Mouse (Mus musculus) liver, adult 2 months (tissue): ENCODE measurements around the gene Rpl23a. TPM values are rescaled to one million over a fixed set of nuclear protein-coding genes. Genes with fewer than 3 reads are reported as not detected.

ENCODE experiments used
- DNase-seq: peaks from one replicate; pipeline ENCODE4 v3.0.0-alpha.2; 2011; ENCODE audit warnings: low read depth, low spot score; ENCODE audit errors: extremely low read depth
- H3K27ac ChIP-seq: fragments of 200-500 bp; replicated peaks from 2 replicates; pipeline ENCODE4 v1.5.1; 2012; ENCODE audit warnings: low read depth, mild to moderate bottlenecking, control low read depth, inconsistent platforms, low read length; ENCODE audit not compliant: insufficient read depth
- H3K27me3 ChIP-seq: fragments of 200-500 bp; 2 replicates; pipeline ENCODE4 v1.6.1; 2012; ENCODE audit warnings: mild to moderate bottlenecking, moderate library complexity, low read length, inconsistent platforms; ENCODE audit not compliant: control insufficient read depth, insufficient read depth
- H3K36me3 ChIP-seq: fragments of 200-500 bp; 2 replicates; pipeline ENCODE4 v1.6.1; 2012; ENCODE audit warnings: low read length, inconsistent platforms; ENCODE audit not compliant: control insufficient read depth, insufficient read depth
- H3K4me1 ChIP-seq: fragments of 200-500 bp; 2 replicates; pipeline ENCODE4 v1.6.1; 2011; ENCODE audit warnings: low read length; ENCODE audit not compliant: control insufficient read depth, insufficient read depth
- H3K4me3 ChIP-seq: fragments of 200-500 bp; 2 replicates; pipeline ENCODE4 v1.5.1; 2011; ENCODE audit warnings: low read depth, mild to moderate bottlenecking, control low read depth, low read length, moderate library complexity; ENCODE audit not compliant: insufficient read depth
- H3K79me2 ChIP-seq: fragments of 200-500 bp; 2 replicates; pipeline ENCODE4 v1.6.1; 2012; ENCODE audit warnings: inconsistent platforms, mild to moderate bottlenecking, low read length, moderate library complexity; ENCODE audit not compliant: control insufficient read depth, insufficient read depth
- H3K9ac ChIP-seq: fragments of 200-500 bp; 2 replicates; pipeline ENCODE4 v1.6.1; 2012; ENCODE audit warnings: low read depth, mild to moderate bottlenecking, control low read depth, inconsistent platforms, low read length
- CTCF ChIP-seq: fragments of 200-500 bp; IDR thresholded peaks from 2 replicates; pipeline ENCODE4 v1.5.1; 2011; ENCODE audit warnings: low read depth, low read length, control low read depth
- POLR2A ChIP-seq: fragments of 200-500 bp; IDR thresholded peaks from 2 replicates; pipeline ENCODE4 v1.6.1; 2011; ENCODE audit warnings: low read length, control low read depth; ENCODE audit not compliant: insufficient read depth; ENCODE audit errors: extremely low read depth
- WGBS: fragments of 180-500 bp; shearing (Covaris S2); methylation state at CpG from one replicate; pipeline ENCODE4 v1.1.7; 2018; 5-methylcytosine and 5-hydroxymethylcytosine counted together
- polyA plus RNA-seq: library from polyadenylated mRNA; depleted of rRNA; stranded (reverse); fragments of >200 nt; gene quantifications from 2 replicates; pipeline ENCODE4 v1.2.3, GENCODE M21; 2012
- total RNA-seq: library from RNA; depleted of rRNA; stranded (reverse); fragments of >200 nt; gene quantifications from 2 replicates; pipeline ENCODE4 v1.2.3, GENCODE M21; 2014

Gene Rpl23a
- total and polyA plus RNA-seq, 2 experiments: 110 to 352 TPM

DNA sequence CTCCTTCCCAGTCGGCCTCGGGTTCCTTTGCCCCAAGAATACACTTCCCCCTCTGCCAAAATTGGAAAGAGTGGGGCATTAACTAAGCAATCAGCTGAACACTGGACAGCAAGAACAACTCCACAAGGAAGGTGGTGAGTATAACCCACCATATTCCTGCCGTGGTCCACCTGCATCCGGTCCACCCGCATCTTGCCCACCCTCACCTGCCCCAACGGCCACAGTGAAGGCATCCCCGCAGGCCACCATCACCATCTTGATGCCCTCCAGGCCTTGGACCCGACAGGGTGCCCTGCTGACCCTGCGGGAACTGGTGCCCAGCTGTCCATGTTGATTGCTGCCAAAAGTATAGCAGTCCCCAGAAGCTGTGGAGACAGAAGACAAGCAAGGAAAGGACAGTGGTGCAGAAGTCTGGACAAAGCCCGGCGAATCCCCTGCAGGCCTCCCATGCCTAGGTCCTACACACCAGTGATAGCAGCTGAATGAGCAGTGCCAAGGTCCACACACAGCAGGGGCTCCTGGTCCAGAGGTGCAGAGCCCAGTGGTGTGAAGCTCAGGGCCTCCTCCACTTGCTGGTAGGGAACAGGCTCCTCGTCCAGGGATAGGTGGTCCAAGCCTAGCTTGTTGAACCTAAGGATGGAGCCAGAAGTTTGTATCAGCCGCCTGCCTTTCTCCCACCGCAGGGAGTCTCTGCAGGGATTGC lies 16.0 kb downstream of the Rpl23a start:
- Histone ChIP-seq H3K27ac (no peak overlapping the region), H3K36me3 (no peaks in the 10 kb centered on the region), H3K9ac (no peak overlapping the region), H3K4me1 (peaks cover 17% of the 10 kb centered on the region), H3K27me3 (no peaks in the 10 kb centered on the region), H3K4me3 (no peak overlapping the region), H3K79me2 (peaks cover 28% of the 10 kb centered on the region; the same call in 1 of the 2 replicates)
- WGBS: 90% methylated on average over 14 of the region's 14 CpGs
- TF ChIP-seq POLR2A: no peak
- TF ChIP-seq CTCF: no peak
- DNase-seq: no peak

DNA sequence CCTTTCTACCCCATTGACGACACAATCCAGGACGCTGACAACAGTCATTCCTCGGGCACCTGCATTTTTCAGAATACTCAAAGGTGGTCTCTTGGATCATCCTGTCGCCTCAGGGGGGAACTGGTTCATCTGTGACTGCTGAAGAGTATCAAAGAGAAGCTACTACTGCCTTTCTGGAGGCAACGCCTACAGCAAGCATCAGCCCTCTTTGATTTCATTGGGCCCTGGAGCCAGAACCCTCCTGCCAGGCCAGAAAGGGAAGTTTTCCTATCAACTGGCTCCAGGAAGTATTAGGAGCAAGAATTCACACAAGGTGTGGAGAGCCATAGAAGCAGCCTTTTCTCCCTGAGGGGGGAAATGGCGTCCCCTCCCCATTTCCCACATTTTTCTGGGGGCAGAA lies 16.7 kb downstream of the Rpl23a start:
- no peak for DNase-seq
- Histone ChIP-seq H3K79me2 (peaks cover 35% of the 10 kb centered on the region; the same call in 1 of the 2 replicates), H3K9ac (no peak overlapping the region), H3K4me1 (peaks cover 20% of the 10 kb centered on the region), H3K36me3 (no peaks in the 10 kb centered on the region; the same call in 1 of the 2 replicates), H3K4me3 (no peak overlapping the region), H3K27me3 (no peaks in the 10 kb centered on the region), H3K27ac (0 out of 2 replicates have a peak overlapping the region, but pooled peaks have one; percentile 97)
- TF ChIP-seq CTCF (no peak), POLR2A (no peak)
- 90% methylated on average over 6 of the region's 6 CpGs for WGBS

DNA sequence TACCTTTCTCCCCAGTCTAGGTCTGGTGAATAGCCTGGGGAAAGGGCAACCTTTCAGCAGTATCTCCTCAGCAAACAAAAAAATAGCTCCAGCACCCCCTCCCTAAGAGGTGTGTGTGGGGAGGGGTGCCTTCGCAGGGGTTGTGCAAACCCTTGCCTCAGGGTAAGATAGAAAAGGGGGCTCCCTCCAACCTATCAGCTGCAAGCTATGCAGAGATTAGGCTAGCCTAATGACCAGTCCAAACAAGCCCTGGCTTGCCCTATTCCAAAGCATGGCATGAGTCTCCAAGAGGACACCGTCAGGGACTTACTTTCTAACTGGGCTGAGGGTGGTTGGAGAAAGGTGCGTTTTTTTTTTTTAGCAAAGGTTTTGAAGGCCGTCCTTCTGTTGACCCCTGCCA lies 17.2 kb downstream of the Rpl23a start:
- DNase-seq: no peak

DNA sequence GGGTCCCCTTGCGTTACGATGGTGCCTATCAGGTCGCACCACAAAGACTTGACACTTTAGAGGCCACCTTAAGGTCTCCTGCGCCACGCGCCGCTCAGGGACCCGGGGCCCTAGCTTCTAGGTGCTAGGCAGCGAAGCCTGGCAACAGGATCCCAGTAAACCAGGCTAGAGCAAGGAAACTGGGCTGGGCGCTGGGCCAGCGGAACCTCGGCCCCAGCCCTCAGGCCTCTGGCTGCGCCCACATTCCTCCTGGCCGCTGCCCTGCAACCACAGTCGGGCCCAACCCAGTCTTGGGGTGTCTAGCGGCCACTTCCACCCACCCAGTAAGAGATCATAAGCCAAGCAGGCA lies 17.6 kb downstream of the Rpl23a start:
- Histone ChIP-seq H3K9ac (peak overlapping the region; percentile 81), H3K36me3 (no peaks in the 10 kb centered on the region; the same call in 1 of the 2 replicates), H3K79me2 (peaks cover 40% of the 10 kb centered on the region; the same call in 1 of the 2 replicates), H3K4me1 (peaks cover 20% of the 10 kb centered on the region), H3K4me3 (peak overlapping the region; percentile 56), H3K27me3 (no peaks in the 10 kb centered on the region), H3K27ac (peak overlapping the region; percentile 97)
- WGBS: under 1% methylated on average over 16 of the region's 16 CpGs
- no peak for DNase-seq
- no peak for TF ChIP-seq CTCF
- TF ChIP-seq POLR2A: no peak

More for the DNA sequence above, 17.2 kb downstream of the Rpl23a start:
- peaks cover 20% of the 10 kb centered on the region for H3K4me1 ChIP-seq
- H3K27ac ChIP-seq: peak overlapping the region; percentile 97
- 35% methylated on average over 4 of the region's 4 CpGs for WGBS
- peaks cover 37% of the 10 kb centered on the region; the same call in 1 of the 2 replicates for H3K79me2 ChIP-seq
- no peak overlapping the region for H3K4me3 ChIP-seq
- H3K9ac ChIP-seq: peak overlapping the region; percentile 39
- no peaks in the 10 kb centered on the region; the same call in 1 of the 2 replicates for H3K36me3 ChIP-seq
- TF ChIP-seq POLR2A (no peak), CTCF (no peak)
- H3K27me3 ChIP-seq: no peaks in the 10 kb centered on the region

DNA sequence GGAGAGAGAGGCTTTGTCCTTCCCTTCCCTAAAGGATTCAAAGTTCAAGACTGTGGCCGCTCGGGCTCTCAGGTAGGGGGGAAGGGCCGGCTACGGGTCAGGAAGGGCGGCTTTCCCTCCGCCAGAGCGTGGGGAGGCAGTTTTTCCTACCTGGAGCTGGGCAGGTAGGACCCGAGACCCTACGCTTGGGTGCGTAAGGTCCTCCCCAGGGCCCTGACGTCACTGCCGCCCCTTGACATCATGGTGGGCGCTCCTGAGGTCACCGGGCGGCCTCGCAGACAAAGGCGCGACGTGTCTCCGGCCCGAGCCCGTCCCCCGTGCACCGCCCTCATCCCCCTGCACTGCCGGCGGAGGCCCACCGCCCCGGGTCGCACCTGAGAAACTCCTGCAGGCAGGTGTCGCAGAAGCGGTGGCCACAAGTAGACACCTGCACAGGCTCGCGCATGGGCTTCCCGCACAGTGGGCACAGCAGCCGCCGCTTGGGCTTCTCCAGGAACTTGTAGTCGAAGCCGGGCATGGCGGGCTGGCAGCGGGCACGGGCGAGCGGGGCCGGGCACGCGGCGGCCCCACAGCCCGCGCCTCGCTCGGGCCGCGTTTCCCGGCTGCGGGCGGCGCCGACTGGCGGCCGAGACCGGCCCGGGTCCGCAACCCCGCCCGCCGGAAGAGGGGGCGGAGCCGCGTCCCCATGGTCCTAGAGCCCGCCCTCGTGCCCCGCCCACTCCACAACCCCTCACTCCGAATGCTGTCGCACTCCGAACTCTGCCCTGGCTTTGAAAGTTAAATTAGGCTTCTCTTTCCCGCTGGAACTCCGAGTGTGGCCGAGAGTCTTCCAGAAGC lies 18.2 kb downstream of the Rpl23a start, which contains the start of gene Traf4:
Gene Traf4, minus strand, starts transcription at position 666 of the 837 bp plus-strand sequence.
- Histone ChIP-seq H3K79me2 (peaks cover 41% of the 10 kb centered on the region; the same call in 1 of the 2 replicates), H3K27me3 (no peaks in the 10 kb centered on the region), H3K27ac (peak within 1 kb of the TSS; percentile 98), H3K9ac (peak within 1 kb of the TSS; percentile 98), H3K4me3 (peak within 1 kb of the TSS; percentile 99), H3K36me3 (no peaks in the 10 kb centered on the region; the same call in 1 of the 2 replicates), H3K4me1 (peaks cover 20% of the 10 kb centered on the region)
- TF ChIP-seq POLR2A (peak; percentile 59; the same call in 1 of the 2 replicates), CTCF (peak; percentile 24)
- WGBS: under 1% methylated on average over 78 of the region's 78 CpGs
- DNase-seq: peak; percentile 84
